Mouse (Mus musculus): ENCODE results near the gene Amn1. TPM values are rescaled to one million over a fixed set of nuclear protein-coding genes. Genes with fewer than 3 reads are reported as not detected.
"Not testable (repeated sequence)": the region's sequence is repeated elsewhere in the genome, so short reads cannot be mapped to it uniquely, and the experiment has no call there.

Gene Amn1
- total and polyA plus RNA-seq, 2 experiments from 2014 or later: 37.5 to 90.6 TPM

DNA sequence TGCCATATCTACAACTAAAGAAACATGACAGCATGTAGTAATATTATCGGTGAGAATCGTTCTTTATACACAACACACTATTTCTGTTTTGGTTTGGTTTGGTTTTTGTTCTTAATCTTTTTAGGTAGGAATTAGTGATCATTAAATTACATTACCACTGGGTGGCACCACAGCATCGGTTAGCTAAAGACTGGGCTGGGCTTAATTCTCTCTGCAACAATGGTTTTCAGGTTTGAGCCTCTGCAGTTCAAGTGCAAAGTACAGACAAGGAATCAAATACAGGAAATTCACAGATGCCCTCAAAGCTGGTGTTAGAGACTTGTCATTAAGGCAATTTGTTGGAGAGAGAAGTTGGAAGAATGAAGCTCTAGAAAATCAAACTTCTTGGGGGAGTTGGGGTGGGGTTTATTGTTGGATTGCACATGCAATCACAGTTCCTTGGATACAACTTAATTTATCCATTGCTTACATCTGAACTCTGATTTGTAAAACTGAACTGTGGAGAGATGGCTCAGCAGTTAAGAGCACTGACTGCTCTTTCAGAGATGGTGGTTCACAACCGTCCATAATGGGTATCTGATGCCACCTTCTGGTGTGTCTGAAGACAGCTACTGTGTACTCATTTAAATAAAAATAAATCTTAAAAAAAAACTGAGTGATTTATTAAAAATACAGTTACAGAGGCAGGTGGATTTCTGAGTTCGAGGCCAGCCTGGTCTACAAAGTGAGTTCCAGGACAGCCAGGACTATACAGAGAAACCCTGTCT, 56.0 kb downstream of the Amn1 start:
- ATAC-seq: peak; percentile 70; the same call in 1 of the 2 replicates
- H3K36me3 ChIP-seq (ENCODE audit: insufficient read depth, low read length): no peaks in the 10 kb centered on the region
- no peak overlapping the region for H3K4me3 ChIP-seq (ENCODE audit: low read length)
- no peak overlapping the region for H3K9ac ChIP-seq (replicated peaks; ENCODE audit: low read length)
- no peaks in the 10 kb centered on the region for H3K9me3 ChIP-seq (ENCODE audit: low read length)
- TF ChIP-seq CTCF (IDR thresholded peaks at IDR 0.05; ENCODE audit: low read depth): peak; percentile 74
- no peak overlapping the region for H3K4me2 ChIP-seq (ENCODE audit: low read depth, low read length)
- H3K4me1 ChIP-seq (ENCODE audit: insufficient read depth, low read length): no peaks in the 10 kb centered on the region
- WGBS: 32% methylated on average over 5 of the region's 5 CpGs
- no peaks in the 10 kb centered on the region for H3K27me3 ChIP-seq (ENCODE audit: insufficient read depth, low read length)
- peak; percentile 83 for DNase-seq (ENCODE audit: low spot score)
- no peak overlapping the region for H3K27ac ChIP-seq

DNA sequence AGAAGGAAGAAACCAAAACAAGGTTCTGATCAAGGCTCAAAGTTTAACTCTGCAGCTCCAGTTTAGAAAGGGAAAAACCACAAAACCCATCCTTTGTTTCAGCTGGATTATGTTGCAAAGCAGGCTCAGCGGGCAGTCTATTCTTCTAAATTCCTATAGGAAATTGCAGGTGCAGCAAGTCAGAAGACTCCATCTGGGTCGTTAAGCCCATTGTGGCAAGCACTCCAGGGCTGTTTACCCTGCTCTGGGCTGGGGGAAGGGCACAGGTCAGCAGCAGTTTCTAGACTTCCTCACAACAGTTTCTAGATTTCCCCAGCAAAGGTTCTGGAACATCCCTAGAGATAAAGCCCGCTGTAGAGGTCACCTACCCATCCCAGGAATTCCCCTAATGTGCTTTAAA, 57.4 kb downstream of the Amn1 start:
- Histone ChIP-seq H3K36me3 (ENCODE audit: insufficient read depth, low read length) (no peaks in the 10 kb centered on the region), H3K4me3 (ENCODE audit: low read length) (no peak overlapping the region), H3K9ac (replicated peaks; ENCODE audit: low read length) (no peak overlapping the region), H3K9me3 (ENCODE audit: low read length) (no peaks in the 10 kb centered on the region), H3K4me1 (ENCODE audit: insufficient read depth, low read length) (no peaks in the 10 kb centered on the region), H3K27me3 (ENCODE audit: insufficient read depth, low read length) (no peaks in the 10 kb centered on the region), H3K4me2 (ENCODE audit: low read depth, low read length) (no peak overlapping the region), H3K27ac (no peak overlapping the region)
- DNase-seq (ENCODE audit: low spot score) (no peak), ATAC-seq (no peak)
- no peak for TF ChIP-seq CTCF (IDR thresholded peaks at IDR 0.05; ENCODE audit: low read depth)
- WGBS: 11% methylated on average over 3 of the region's 3 CpGs

DNA sequence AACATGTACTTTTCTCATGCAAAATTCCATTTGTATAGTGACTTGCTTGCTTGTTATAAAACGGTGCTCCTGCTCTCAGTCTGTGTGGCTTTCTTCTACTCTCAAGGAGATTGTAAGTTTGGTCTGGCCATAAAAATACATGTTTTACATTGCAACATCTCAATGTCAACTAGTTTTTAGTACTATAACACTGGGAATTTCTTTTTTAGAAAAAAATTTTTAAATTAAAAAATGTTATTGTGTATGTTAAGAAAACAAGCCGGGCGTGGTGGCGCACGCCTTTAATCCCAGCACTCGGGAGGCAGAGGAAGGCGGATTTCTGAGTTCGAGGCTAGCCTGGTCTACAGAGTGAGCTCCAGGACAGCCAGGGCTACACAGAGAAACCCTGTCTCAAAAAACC, 58.6 kb downstream of the Amn1 start, which contains the start of gene Gm10203:
Gm10203 (plus strand) TSS at position 301 of the 400 bp plus-strand sequence.
- H3K4me1 ChIP-seq (ENCODE audit: insufficient read depth, low read length); H3K4me2 ChIP-seq (ENCODE audit: low read depth, low read length); H3K9me3 ChIP-seq (ENCODE audit: low read length); H3K27ac ChIP-seq; ATAC-seq; H3K36me3 ChIP-seq (ENCODE audit: insufficient read depth, low read length); H3K27me3 ChIP-seq (ENCODE audit: insufficient read depth, low read length); H3K4me3 ChIP-seq (ENCODE audit: low read length); H3K9ac ChIP-seq (replicated peaks; ENCODE audit: low read length); DNase-seq (ENCODE audit: low spot score): not testable (repeated sequence)
- WGBS: 83% methylated on average over 8 of the region's 8 CpGs

DNA sequence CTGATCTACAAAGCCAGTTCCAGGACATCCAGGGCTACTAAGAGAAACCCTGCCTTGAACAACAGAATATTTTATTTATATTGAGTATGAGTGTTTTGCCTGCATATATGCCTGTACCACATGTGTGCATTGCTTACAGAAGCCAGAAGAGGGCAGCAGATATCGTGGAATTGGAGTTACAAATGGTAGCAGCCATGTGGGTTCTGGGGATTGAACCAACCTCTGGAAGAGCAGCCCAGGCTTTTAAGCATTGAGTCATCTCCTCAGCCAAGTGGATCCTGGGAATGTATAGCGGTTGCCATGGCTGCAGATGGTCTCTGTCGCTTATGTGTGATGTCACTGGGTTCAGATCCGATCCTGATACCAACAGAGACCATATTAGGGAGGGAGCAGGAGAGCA, 61.8 kb downstream of the Amn1 start:
- ATAC-seq: peak; percentile 45; the same call in 1 of the 2 replicates
- Histone ChIP-seq H3K27me3 (ENCODE audit: insufficient read depth, low read length) (no peaks in the 10 kb centered on the region), H3K4me1 (ENCODE audit: insufficient read depth, low read length) (no peaks in the 10 kb centered on the region), H3K27ac (no peak overlapping the region), H3K9ac (replicated peaks; ENCODE audit: low read length) (no peak overlapping the region), H3K4me3 (ENCODE audit: low read length) (no peak overlapping the region), H3K36me3 (ENCODE audit: insufficient read depth, low read length) (no peaks in the 10 kb centered on the region), H3K4me2 (ENCODE audit: low read depth, low read length) (no peak overlapping the region), H3K9me3 (ENCODE audit: low read length) (no peaks in the 10 kb centered on the region)
- TF ChIP-seq CTCF (IDR thresholded peaks at IDR 0.05; ENCODE audit: low read depth): peak; percentile 58
- DNase-seq (ENCODE audit: low spot score): peak; percentile 46
- 61% methylated on average over 4 of the region's 4 CpGs for WGBS

DNA sequence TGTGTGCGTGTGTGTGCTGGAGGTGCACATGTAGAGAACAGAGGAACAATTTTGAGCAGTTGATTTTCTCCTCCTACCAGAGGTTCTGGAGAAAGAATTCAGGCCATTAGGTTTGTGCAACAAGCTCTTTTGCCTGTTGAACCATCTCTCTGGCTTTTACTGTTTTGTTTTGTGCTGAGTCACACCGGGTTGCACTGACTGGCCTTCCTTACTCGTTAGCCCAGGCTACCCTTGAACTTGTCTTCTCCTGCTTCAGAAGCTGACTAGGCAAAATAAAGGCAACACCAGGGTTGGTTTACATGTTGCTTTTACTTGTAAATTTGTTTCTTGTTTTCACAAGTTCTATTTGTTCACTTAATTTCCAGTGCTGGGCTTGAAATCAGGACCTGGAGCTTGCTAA, 65.5 kb downstream of the Amn1 start:
- H3K4me3 ChIP-seq (ENCODE audit: low read length): no peak overlapping the region
- H3K27ac ChIP-seq: no peak overlapping the region
- no peak for TF ChIP-seq CTCF (IDR thresholded peaks at IDR 0.05; ENCODE audit: low read depth)
- no peaks in the 10 kb centered on the region for H3K4me1 ChIP-seq (ENCODE audit: insufficient read depth, low read length)
- H3K9ac ChIP-seq (replicated peaks; ENCODE audit: low read length): no peak overlapping the region
- no peaks in the 10 kb centered on the region for H3K9me3 ChIP-seq (ENCODE audit: low read length)
- DNase-seq (ENCODE audit: low spot score) (no peak), ATAC-seq (no peak)
- no peaks in the 10 kb centered on the region for H3K36me3 ChIP-seq (ENCODE audit: insufficient read depth, low read length)
- no peaks in the 10 kb centered on the region for H3K27me3 ChIP-seq (ENCODE audit: insufficient read depth, low read length)
- no peak overlapping the region for H3K4me2 ChIP-seq (ENCODE audit: low read depth, low read length)
- 84% methylated on average over 3 of the region's 3 CpGs for WGBS

DNA sequence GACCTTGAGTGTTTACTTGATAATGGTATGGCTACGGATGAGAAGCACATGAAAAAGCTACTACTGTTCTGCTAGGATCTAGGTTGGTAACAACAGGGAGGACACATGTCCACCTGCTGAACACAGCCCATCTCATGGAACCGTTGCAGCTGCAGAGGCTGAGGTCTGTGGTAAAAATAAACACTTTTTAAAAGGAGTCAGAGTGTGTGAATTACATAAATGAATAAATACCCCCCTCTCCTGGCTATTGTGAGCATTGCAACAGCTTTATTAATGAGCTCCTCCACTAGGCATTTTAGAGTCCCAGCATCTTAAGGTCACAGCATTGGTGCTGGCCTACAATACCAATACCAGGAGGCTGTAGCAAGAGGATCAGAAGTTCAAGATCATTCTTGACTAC, 68.7 kb downstream of the Amn1 start:
- peak; percentile 83 for TF ChIP-seq CTCF (IDR thresholded peaks at IDR 0.05; ENCODE audit: low read depth)
- Histone ChIP-seq H3K4me1 (ENCODE audit: insufficient read depth, low read length) (no peaks in the 10 kb centered on the region), H3K27ac (no peak overlapping the region), H3K9ac (replicated peaks; ENCODE audit: low read length) (no peak overlapping the region), H3K36me3 (ENCODE audit: insufficient read depth, low read length) (no peaks in the 10 kb centered on the region), H3K4me2 (ENCODE audit: low read depth, low read length) (no peak overlapping the region), H3K4me3 (ENCODE audit: low read length) (no peak overlapping the region), H3K27me3 (ENCODE audit: insufficient read depth, low read length) (no peaks in the 10 kb centered on the region), H3K9me3 (ENCODE audit: low read length) (no peaks in the 10 kb centered on the region)
- peak; percentile 88 for DNase-seq (ENCODE audit: low spot score)
- 37% methylated on average over 2 of the region's 2 CpGs for WGBS
- peak; percentile 83 for ATAC-seq

DNA sequence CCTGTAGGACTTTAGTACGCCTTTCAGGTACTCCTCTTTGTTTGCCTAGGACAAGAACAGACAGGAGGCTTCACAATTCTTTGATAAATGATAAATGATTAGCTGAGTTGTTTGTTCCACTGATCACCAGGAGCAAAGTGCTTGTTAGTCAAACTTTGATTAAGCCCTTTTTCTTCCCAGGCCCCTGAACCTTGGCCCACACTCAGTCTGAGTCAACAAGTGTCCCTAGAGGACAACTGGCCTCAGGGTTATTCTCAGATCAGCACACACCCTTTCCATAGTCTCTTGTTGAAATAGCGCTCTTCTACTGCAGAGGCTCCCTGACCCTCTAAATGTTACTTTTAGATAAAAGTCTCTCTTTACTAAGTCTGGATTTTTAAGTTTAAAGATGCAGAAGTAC, 69.6 kb downstream of the Amn1 start:
- H3K36me3 ChIP-seq (ENCODE audit: insufficient read depth, low read length): no peaks in the 10 kb centered on the region
- no peak overlapping the region for H3K4me2 ChIP-seq (ENCODE audit: low read depth, low read length)
- H3K27me3 ChIP-seq (ENCODE audit: insufficient read depth, low read length): no peaks in the 10 kb centered on the region
- no peak for TF ChIP-seq CTCF (IDR thresholded peaks at IDR 0.05; ENCODE audit: low read depth)
- 66% methylated on average over 2 of the region's 2 CpGs for WGBS
- H3K9ac ChIP-seq (replicated peaks; ENCODE audit: low read length): no peak overlapping the region
- H3K27ac ChIP-seq: no peak overlapping the region
- ATAC-seq (no peak), DNase-seq (ENCODE audit: low spot score) (no peak)
- no peaks in the 10 kb centered on the region for H3K9me3 ChIP-seq (ENCODE audit: low read length)
- no peak overlapping the region for H3K4me3 ChIP-seq (ENCODE audit: low read length)
- no peaks in the 10 kb centered on the region for H3K4me1 ChIP-seq (ENCODE audit: insufficient read depth, low read length)

Measured in hindbrain, postnatal 0 days (tissue).